ENCODE assay signal across 12 mouse cellular contexts in genomic region chr17:35696691-35697090, GRCm38 (mm10). TPM values are rescaled to one million over a fixed set of nuclear protein-coding genes. Genes with fewer than 3 reads are reported as not detected.
DNase-seq lines count a peak whose midpoint lies in the region; ATAC-seq and TF ChIP-seq lines count a peak whose summit lies in the region.
"Had no signal": no experiment of that assay in that cellular context is flagged by ENCODE, and none has a peak within 500 bp of the region (broad histone marks: within the 10 kb centered on the region; RNA-seq: fewer than 3 reads in every experiment).

No protein-coding gene starts in this region.

- peaks cover 31% of the 10 kb centered on the region for H3K4me1 ChIP-seq in heart, embryonic 12.5 days (replicated peaks)
- H3K4me1 ChIP-seq in E14TG2a.4 (replicated peaks; ENCODE audit: low read depth, low read length): peaks cover 77% of the 10 kb centered on the region
- H3K4me1 ChIP-seq in forebrain, embryonic 16.5 days (replicated peaks; ENCODE audit: control insufficient read depth, insufficient read depth, low read length): peaks cover 39% of the 10 kb centered on the region
- peaks cover 40% of the 10 kb centered on the region for H3K4me1 ChIP-seq in midbrain, embryonic 13.5 days (replicated peaks)

- no peak for DNase-seq in heart, postnatal 14 days
- no peak for DNase-seq in adrenal gland, adult 18-20 months (ENCODE audit: low spot score in 2 of 2)
- no peak for DNase-seq in ovary, postnatal 10 days (ENCODE audit: low spot score)
- no peak for DNase-seq in spleen, adult 18-20 months
- DNase-seq: adrenal gland, postnatal 10 days; kidney, adult 9 months; liver, embryonic 13.5 days had no signal

- no peaks in the 10 kb centered on the region for H3K27me3 ChIP-seq in heart, embryonic 12.5 days (replicated peaks)
- peaks cover 23% of the 10 kb centered on the region for H3K27me3 ChIP-seq in E14TG2a.4 (ENCODE audit: insufficient read depth, low read length)
- no peaks in the 10 kb centered on the region for H3K27me3 ChIP-seq in forebrain, embryonic 16.5 days (replicated peaks; ENCODE audit: control insufficient read depth, insufficient read depth, low read length)
- H3K27me3 ChIP-seq in midbrain, embryonic 13.5 days: no peaks in the 10 kb centered on the region

- H3K9me3 ChIP-seq in heart, embryonic 12.5 days (replicated peaks): peaks cover 6% of the 10 kb centered on the region; the same call in 1 of the 2 replicates
- no peaks in the 10 kb centered on the region for H3K9me3 ChIP-seq in E14TG2a.4 (ENCODE audit: low read length)
- H3K9me3 ChIP-seq in forebrain, embryonic 16.5 days (ENCODE audit: control insufficient read depth, low read length): no peaks in the 10 kb centered on the region
- H3K9me3 ChIP-seq in midbrain, embryonic 13.5 days: peaks cover 3% of the 10 kb centered on the region; the same call in 1 of the 2 replicates

- H3K4me3 ChIP-seq in heart, embryonic 12.5 days: peak overlapping the region; percentile 46
- H3K4me3 ChIP-seq in E14TG2a.4 (replicated peaks; ENCODE audit: low read length): peak overlapping the region; percentile 76; the same call in 1 of the 2 replicates
- H3K4me3 ChIP-seq in forebrain, embryonic 16.5 days (replicated peaks; ENCODE audit: low read length): peak overlapping the region; percentile 51
- peak overlapping the region; percentile 41 for H3K4me3 ChIP-seq in midbrain, embryonic 13.5 days (replicated peaks)
- H3K4me3 ChIP-seq: liver, embryonic 13.5 days had no signal

- peak overlapping the region; percentile 23; the same call in 1 of the 2 replicates for H3K9ac ChIP-seq in heart, embryonic 12.5 days
- no peak overlapping the region; the same call in 1 of the 2 replicates for H3K9ac ChIP-seq in forebrain, embryonic 16.5 days (replicated peaks; ENCODE audit: low read depth, low read length)
- peak overlapping the region; percentile 79 for H3K9ac ChIP-seq in midbrain, embryonic 13.5 days (replicated peaks)
- H3K9ac ChIP-seq: liver, embryonic 13.5 days had no signal

- H3K4me2 ChIP-seq in heart, embryonic 12.5 days: peak overlapping the region; percentile 84
- H3K4me2 ChIP-seq in forebrain, embryonic 16.5 days (ENCODE audit: low read length): peak overlapping the region; percentile 90
- H3K4me2 ChIP-seq in midbrain, embryonic 13.5 days (replicated peaks): peak overlapping the region; percentile 90
- H3K4me2 ChIP-seq: liver, embryonic 13.5 days had no signal

- WGBS in heart, embryonic 12.5 days: 63% methylated on average over 6 of the region's 6 CpGs
- WGBS in forebrain, embryonic 16.5 days: 30% methylated on average over 6 of the region's 6 CpGs
- 65% methylated on average over 6 of the region's 6 CpGs for WGBS in midbrain, embryonic 13.5 days

- ATAC-seq in heart, embryonic 12.5 days (ENCODE audit: insufficient number of reproducible peaks, low FRiP score): no peak
- ATAC-seq in forebrain, embryonic 16.5 days: no peak
- ATAC-seq in midbrain, embryonic 13.5 days: no peak

- H3K36me3 ChIP-seq in heart, embryonic 12.5 days: peaks cover 35% of the 10 kb centered on the region
- H3K36me3 ChIP-seq in E14TG2a.4 (ENCODE audit: insufficient read depth, low read length): peaks cover 11% of the 10 kb centered on the region
- H3K36me3 ChIP-seq in forebrain, embryonic 16.5 days (ENCODE audit: control insufficient read depth, insufficient read depth): peaks cover 19% of the 10 kb centered on the region
- H3K36me3 ChIP-seq in midbrain, embryonic 13.5 days: peaks cover 33% of the 10 kb centered on the region
- H3K36me3 ChIP-seq: liver, embryonic 13.5 days had no signal

- intact Hi-C loops in heart, postnatal 14 days (cut with DNase I): no loop called here

- peak overlapping the region; percentile 95; the same call in 1 of the 2 replicates for H3K27ac ChIP-seq in heart, embryonic 12.5 days (ENCODE audit: poor library complexity, severe bottlenecking)
- H3K27ac ChIP-seq in forebrain, embryonic 16.5 days (ENCODE audit: low read length): peak overlapping the region; percentile 100
- peak overlapping the region; percentile 99 for H3K27ac ChIP-seq in midbrain, embryonic 13.5 days
- H3K27ac ChIP-seq: liver, embryonic 13.5 days had no signal

- TF ChIP-seq CTCF in E14TG2a.4 (conservative IDR thresholded peaks at IDR 0.05; ENCODE audit: low read length): no peak

RNA-seq across cellular contexts. Expression of gene Ddr1, which starts 7.7 kb away (rescaled TPM):
- 162 and 167 TPM in 2 replicates for polyA plus RNA-seq in heart, embryonic 12.5 days (2016; fragmentation: Nextera tagmentation; extraction: Ambion mirVana)
- total RNA-seq in heart, postnatal 14 days (2021): 10 to 100 TPM; 40.1 to 44.1 TPM
- 113 and 116 TPM in 2 replicates for polyA plus RNA-seq in forebrain, embryonic 16.5 days (2015; fragmentation: Nextera tagmentation; extraction: Ambion mirVana)
- polyA plus RNA-seq in midbrain, embryonic 13.5 days (2015; fragmentation: Nextera tagmentation; extraction: Ambion mirVana): 163 and 187 TPM in 2 replicates
- 10 to 100 TPM; 33.5 to 44.1 TPM for total RNA-seq in adrenal gland, adult 18-20 months (2021)

RNA-seq across cellular contexts. Expression of gene Gtf2h4, which starts 23.2 kb away (rescaled TPM):
- 22.2 and 24.5 TPM in 2 replicates for polyA plus RNA-seq in heart, embryonic 12.5 days (2016; fragmentation: Nextera tagmentation; extraction: Ambion mirVana)
- 10 to 100 TPM; 16.8 to 23.2 TPM for total RNA-seq in heart, postnatal 14 days (2021)
- 34.6 and 35.3 TPM in 2 replicates for polyA plus RNA-seq in forebrain, embryonic 16.5 days (2015; fragmentation: Nextera tagmentation; extraction: Ambion mirVana)
- 31.5 and 32.0 TPM in 2 replicates for polyA plus RNA-seq in midbrain, embryonic 13.5 days (2015; fragmentation: Nextera tagmentation; extraction: Ambion mirVana)
- 10 to 100 TPM; 20.2 to 20.8 TPM for total RNA-seq in adrenal gland, adult 18-20 months (2021)

RNA-seq across cellular contexts. Expression of gene Vars2, which starts 29.3 kb away (rescaled TPM):
- 16.1 and 17.4 TPM in 2 replicates for polyA plus RNA-seq in heart, embryonic 12.5 days (2016; fragmentation: Nextera tagmentation; extraction: Ambion mirVana)
- 10 to 100 TPM; 29.6 to 30.7 TPM for total RNA-seq in heart, postnatal 14 days (2021)
- polyA plus RNA-seq in forebrain, embryonic 16.5 days (2015; fragmentation: Nextera tagmentation; extraction: Ambion mirVana): 19.0 and 19.8 TPM in 2 replicates
- 13.0 and 15.1 TPM in 2 replicates for polyA plus RNA-seq in midbrain, embryonic 13.5 days (2015; fragmentation: Nextera tagmentation; extraction: Ambion mirVana)
- total RNA-seq in adrenal gland, adult 18-20 months (2021): 10 to 100 TPM; 37.2 to 38.7 TPM

RNA-seq across cellular contexts. Expression of gene Mucl3, which starts 53.2 kb away (rescaled TPM):
- polyA plus RNA-seq in heart, embryonic 12.5 days (2016; fragmentation: Nextera tagmentation; extraction: Ambion mirVana): 0.14 and 0.37 TPM in 2 replicates
- not detected for total RNA-seq in heart, postnatal 14 days (2021)
- polyA plus RNA-seq in forebrain, embryonic 16.5 days (2015; fragmentation: Nextera tagmentation; extraction: Ambion mirVana): 0.08 TPM in 1 of 2 replicates, not detected in the other
- polyA plus RNA-seq in midbrain, embryonic 13.5 days (2015; fragmentation: Nextera tagmentation; extraction: Ambion mirVana): not detected in 2 replicates
- total RNA-seq in adrenal gland, adult 18-20 months (2021): not detected
- total RNA-seq: adrenal gland, postnatal 10 days; neutrophil, adult 5-6 weeks had no signal
